Mouse (Mus musculus) small intestine, adult 2 months (tissue): ENCODE measurements at regions not wholly inside any gene's neighbourhood (a gene's known extent, or its start where the extent isn't known, plus 50 kb on each side); places are given as distances from the start of the nearest gene placed in this dataset.

Experiments
- H3K27ac ChIP-seq: fragments of 200-500 bp; 2 replicates; pipeline ENCODE4 v1.5.1; 2012; ENCODE audit warnings: low read depth, low read length, control low read depth, inconsistent platforms; ENCODE audit not compliant: insufficient read depth
- H3K27me3 ChIP-seq: fragments of 200-500 bp; 2 replicates; pipeline ENCODE4 v1.6.1; 2012; ENCODE audit warnings: mild to moderate bottlenecking, moderate library complexity, low read length, inconsistent platforms; ENCODE audit not compliant: control insufficient read depth, insufficient read depth
- H3K36me3 ChIP-seq: fragments of 200-500 bp; 2 replicates; pipeline ENCODE4 v1.6.1; 2012; ENCODE audit warnings: mild to moderate bottlenecking, low read length, control low read depth, inconsistent platforms; ENCODE audit not compliant: control insufficient read depth, insufficient read depth
- H3K4me1 ChIP-seq: fragments of 200-500 bp; 2 replicates; pipeline ENCODE4 v1.6.1; 2012; ENCODE audit warnings: low read length, inconsistent platforms, mixed read lengths; ENCODE audit not compliant: control insufficient read depth, insufficient read depth, insufficient read length
- H3K4me3 ChIP-seq: fragments of 200-500 bp; 2 replicates; pipeline ENCODE4 v1.5.1; 2012; ENCODE audit warnings: low read depth, mild to moderate bottlenecking, control low read depth, inconsistent platforms, low read length, moderate library complexity
- CTCF ChIP-seq: fragments of 200-500 bp; IDR thresholded peaks from 2 replicates; pipeline ENCODE4 v1.5.1; 2012; ENCODE audit warnings: low read depth, mild to moderate bottlenecking, control low read depth, inconsistent platforms, low read length, moderate library complexity, mixed read lengths; ENCODE audit not compliant: insufficient replicate concordance, insufficient read length; ENCODE audit errors: extremely low read depth
- POLR2A ChIP-seq: fragments of 200-500 bp; IDR thresholded peaks from 2 replicates; pipeline ENCODE4 v1.6.1; 2012; ENCODE audit warnings: low read depth, mild to moderate bottlenecking, control low read depth, inconsistent platforms, low read length, moderate library complexity
- WGBS: fragments of 180-500 bp; shearing (Covaris S2); methylation state at CpG from one replicate; pipeline ENCODE4 v1.1.7; 2018; 5-methylcytosine and 5-hydroxymethylcytosine counted together

DNA sequence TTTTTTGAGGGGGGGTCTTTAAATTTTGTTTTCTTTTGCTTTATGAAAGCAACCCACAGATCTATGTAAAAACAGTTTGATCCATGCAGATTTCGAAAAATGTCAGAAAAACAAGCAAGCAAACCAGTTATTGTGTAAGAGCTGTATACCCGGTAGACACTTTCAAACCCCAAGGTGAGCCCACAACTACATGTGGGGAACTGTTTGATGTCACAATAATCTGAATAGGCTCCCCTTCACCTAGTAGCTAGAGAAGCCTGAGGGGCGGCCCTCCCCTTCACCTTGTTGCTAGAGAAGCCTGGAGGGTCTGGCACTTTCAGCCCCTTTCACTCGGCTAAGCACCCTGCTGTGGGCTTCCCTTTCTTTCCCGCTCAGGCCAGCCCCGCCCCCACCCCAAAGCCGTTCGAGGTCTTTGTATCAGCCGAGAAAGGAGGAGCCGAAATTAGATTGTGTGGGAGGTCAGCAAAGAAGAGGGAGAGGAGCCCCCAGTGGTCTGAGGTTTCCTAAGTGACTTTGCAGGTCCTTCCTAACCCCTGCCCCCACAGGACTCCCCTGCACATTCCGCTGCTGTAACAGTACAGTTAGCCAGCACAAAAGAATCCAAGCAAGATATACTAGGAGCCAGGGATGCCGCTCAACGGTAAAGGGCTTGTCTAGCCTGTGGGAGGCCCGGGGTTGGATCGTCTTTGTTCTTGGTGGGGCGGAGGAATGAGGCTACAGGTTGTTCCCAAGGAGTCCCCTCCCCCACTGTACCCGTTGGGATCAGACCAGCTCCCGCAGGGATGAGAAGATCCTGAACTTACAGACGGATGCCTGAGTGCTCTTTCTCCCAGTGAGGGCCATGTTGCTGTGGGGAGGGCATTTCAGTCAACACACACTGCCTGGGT lies 89.7 kb upstream of the Itga6 start:
- no peak for TF ChIP-seq CTCF
- no peak for TF ChIP-seq POLR2A
- no peak overlapping the region for H3K27ac ChIP-seq
- H3K36me3 ChIP-seq = no peaks in the 10 kb centered on the region
- H3K4me3 ChIP-seq = peak overlapping the region; percentile 15; the same call in 1 of the 2 replicates
- WGBS = 17% methylated on average over 19 of the region's 19 CpGs
- peaks cover 6% of the 10 kb centered on the region; the same call in 1 of the 2 replicates for H3K4me1 ChIP-seq
- H3K27me3 ChIP-seq = peaks cover 3% of the 10 kb centered on the region; the same call in 1 of the 2 replicates

DNA sequence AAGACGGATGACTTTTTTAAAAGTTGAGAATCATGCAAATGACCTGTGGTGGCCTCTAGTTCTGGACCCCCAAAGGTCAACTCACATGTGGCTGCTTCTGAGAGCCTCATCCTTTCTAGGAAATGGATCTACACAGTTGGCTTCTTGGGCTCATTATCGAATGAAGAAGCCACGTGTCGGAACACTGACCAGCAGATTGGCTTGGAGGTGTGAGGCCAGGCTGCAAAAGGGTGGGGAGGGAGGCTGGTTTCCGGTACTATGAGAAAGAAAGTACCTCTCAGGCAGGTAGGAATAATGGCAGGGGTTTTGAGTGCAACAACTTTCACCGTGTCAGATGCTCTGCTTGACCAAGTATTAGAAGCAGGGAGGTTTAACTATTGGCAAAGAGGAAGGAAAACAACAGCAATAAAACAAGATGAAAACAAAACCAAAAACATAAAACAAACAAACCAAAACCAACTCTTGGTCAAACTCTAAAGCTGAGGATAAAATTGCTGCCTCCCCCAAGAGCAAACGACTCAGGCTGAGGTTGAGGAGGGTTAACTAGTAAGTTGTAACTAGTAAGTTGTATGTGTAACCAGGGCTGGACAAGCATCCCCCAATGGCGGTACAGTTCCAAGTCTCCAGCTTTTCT lies 88.7 kb upstream of the Itga6 start:
- TF ChIP-seq CTCF (no peak), POLR2A (no peak)
- WGBS = 72% methylated on average over 8 of the region's 8 CpGs
- Histone ChIP-seq H3K4me3 (no peak overlapping the region), H3K36me3 (no peaks in the 10 kb centered on the region), H3K27me3 (peaks cover 3% of the 10 kb centered on the region; the same call in 1 of the 2 replicates), H3K4me1 (peaks cover 6% of the 10 kb centered on the region; the same call in 1 of the 2 replicates), H3K27ac (no peak overlapping the region)

DNA sequence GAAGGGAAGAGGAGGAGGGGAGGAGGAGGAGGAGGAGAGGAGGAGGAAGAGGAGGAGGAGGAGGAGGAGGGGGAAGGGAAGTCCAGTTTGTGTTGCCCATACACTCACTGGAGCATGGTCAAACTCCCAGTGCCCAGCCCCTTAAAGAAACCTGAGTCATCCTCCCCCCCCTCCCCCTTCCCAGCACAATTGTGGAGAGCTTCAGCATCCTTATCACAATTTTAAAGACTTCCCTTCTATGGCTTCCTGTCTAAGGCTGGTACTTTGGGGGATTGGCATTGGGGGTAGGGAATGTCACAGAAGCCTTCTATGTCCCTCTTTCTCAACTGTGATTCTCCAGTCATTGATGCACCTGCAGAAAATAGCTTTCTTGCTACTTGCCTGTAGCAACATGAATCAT lies 84.0 kb upstream of the Itga6 start:
- H3K36me3 ChIP-seq = no peaks in the 10 kb centered on the region
- no peak overlapping the region for H3K4me3 ChIP-seq
- no peaks in the 10 kb centered on the region; the same call in 1 of the 2 replicates for H3K4me1 ChIP-seq
- no peak overlapping the region for H3K27ac ChIP-seq
- no peak for TF ChIP-seq POLR2A
- TF ChIP-seq CTCF = no peak
- no peaks in the 10 kb centered on the region for H3K27me3 ChIP-seq

DNA sequence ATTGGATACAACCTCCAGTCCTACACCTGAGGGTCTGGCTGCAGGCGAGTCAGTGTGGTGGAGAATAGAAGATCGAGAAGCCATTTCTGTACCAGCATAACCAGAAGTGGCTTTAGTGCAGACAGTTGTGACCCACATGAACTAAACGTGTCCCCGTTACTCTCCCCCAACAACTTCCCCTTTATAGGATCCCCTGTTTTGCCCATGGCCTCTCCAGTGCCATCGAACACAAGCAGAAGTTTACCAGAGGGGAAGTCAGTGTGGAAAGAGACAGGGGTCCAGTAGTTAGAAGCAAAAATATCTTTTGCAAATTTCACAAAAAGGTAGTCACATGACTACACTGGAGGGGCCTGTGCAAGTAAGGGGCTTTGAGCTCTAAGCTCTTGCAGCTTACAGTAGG lies 83.4 kb upstream of the Itga6 start:
- TF ChIP-seq POLR2A (no peak), CTCF (no peak)
- WGBS = 87% methylated on average over 5 of the region's 5 CpGs

DNA sequence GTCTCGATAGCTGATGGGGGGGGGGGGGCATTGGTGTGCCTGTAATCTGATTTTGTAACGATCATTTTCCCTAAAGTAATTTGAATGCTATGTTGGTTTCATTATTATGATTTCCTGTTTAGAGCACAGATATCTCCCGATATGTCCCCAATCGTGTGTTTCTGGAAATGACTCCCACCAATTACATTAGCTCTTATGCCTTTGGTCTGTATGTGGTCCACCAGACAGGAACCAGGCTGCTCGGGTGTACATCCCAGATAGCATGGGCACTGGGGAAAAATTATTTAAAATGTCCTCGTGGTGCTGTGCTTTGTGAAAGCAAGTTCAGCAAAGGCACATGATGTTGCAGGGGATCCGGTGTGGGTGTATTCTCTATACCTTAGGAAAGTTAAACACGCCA lies 82.0 kb upstream of the Itga6 start:
- WGBS = 75% methylated on average over 8 of the region's 8 CpGs
- no peaks in the 10 kb centered on the region for H3K27me3 ChIP-seq
- H3K27ac ChIP-seq = no peak overlapping the region
- H3K36me3 ChIP-seq = no peaks in the 10 kb centered on the region
- TF ChIP-seq POLR2A (no peak), CTCF (no peak)
- H3K4me1 ChIP-seq = no peaks in the 10 kb centered on the region; the same call in 1 of the 2 replicates
- no peak overlapping the region for H3K4me3 ChIP-seq

More for the DNA sequence above, 83.4 kb upstream of the Itga6 start:
- no peak overlapping the region for H3K27ac ChIP-seq
- no peaks in the 10 kb centered on the region; the same call in 1 of the 2 replicates for H3K4me1 ChIP-seq
- H3K27me3 ChIP-seq = no peaks in the 10 kb centered on the region
- H3K36me3 ChIP-seq = no peaks in the 10 kb centered on the region
- H3K4me3 ChIP-seq = no peak overlapping the region

DNA sequence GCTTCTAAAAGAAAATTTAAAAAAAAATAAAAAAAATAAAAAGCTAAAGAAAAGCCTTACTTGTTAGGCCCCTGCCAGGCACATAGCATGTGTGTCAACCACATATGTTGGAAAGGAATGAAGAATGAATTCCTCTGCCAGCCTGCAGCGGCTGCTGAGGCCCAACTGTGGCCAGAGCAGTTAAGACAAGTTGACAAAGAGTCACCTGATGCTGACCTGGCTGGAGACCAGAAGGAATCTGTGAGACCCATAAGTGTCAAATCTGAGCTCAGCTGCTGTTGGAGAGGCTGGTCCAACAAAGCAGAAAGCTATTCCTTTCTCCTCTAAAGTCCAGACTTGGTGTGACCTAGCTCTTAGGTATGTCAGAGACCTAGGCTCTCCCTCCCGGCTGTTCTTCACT lies 78.5 kb upstream of the Itga6 start:
- WGBS = 85% methylated on average over 2 of the region's 2 CpGs
- Histone ChIP-seq H3K27me3 (no peaks in the 10 kb centered on the region), H3K27ac (no peak overlapping the region), H3K4me1 (no peaks in the 10 kb centered on the region; the same call in 1 of the 2 replicates), H3K36me3 (no peaks in the 10 kb centered on the region), H3K4me3 (no peak overlapping the region)
- TF ChIP-seq CTCF (no peak), POLR2A (no peak)

DNA sequence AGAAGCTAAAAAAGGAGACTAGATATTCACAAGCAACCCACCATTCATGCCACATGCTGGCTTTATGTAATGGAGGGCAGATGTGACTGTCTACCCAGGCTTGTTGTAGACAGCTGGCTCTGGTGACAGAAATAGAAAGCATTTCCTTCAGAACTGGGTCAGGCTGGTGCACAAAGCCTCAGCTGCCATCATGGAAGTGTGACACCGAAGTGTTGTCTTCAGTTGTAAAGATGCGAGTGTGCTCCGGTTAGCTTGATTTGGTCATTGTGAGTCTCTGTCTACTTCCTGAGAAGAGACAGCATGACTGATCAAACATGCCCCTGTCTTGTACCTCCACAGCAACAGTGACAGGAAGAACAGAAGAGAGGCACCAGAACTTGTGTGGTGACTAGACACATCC lies 77.7 kb upstream of the Itga6 start:
- Histone ChIP-seq H3K27me3 (no peaks in the 10 kb centered on the region), H3K4me1 (no peaks in the 10 kb centered on the region; the same call in 1 of the 2 replicates), H3K4me3 (no peak overlapping the region), H3K27ac (no peak overlapping the region), H3K36me3 (no peaks in the 10 kb centered on the region)
- 96% methylated on average over 3 of the region's 3 CpGs for WGBS
- TF ChIP-seq POLR2A (no peak), CTCF (no peak)
